Mouse (Mus musculus) large intestine, adult 2 months (tissue): ENCODE measurements at regions not wholly inside any gene's neighbourhood (a gene's known extent, or its start where the extent isn't known, plus 50 kb on each side); places are given as distances from the start of the nearest gene placed in this dataset.

ENCODE experiments used
- DNase-seq: peaks from one replicate; pipeline ENCODE4 v3.0.0-alpha.2; 2012; ENCODE audit warnings: low read depth, low spot score
- WGBS: fragments of 180-500 bp; shearing (Covaris S2); methylation state at CpG from one replicate; pipeline ENCODE4 v1.1.7; 2018; 5-methylcytosine and 5-hydroxymethylcytosine counted together

DNA sequence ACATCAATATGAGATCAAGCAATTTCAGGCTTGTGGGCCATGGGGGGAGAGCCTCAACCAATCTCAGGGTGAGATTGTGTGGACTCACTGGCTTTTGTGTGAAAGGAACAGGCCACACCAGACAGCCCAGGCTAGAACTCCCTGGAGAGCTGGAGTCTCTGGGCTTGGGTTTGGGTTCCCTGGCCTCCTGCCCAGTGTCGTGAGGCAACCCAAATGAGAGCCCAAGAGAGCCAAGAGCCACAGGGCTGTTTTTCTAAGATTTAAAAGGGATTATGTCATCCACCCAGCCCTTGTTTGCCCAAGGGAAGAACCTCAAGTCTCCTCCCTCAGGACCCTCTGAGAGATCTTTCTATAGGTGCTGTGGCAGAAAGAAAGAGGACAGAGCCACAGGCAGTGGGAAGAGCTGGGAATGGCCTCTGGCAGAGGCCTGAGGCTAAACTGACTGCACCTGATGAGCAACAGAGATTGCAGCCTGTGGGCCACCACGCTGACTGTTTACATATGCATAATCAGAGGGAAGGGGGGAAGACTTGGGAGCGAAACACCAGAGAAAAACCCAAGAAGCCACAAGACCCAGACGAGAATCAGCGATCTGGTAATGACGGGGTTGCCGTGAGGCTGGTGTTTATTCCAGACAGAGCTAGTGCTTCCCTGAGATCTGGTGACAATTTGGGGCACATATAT, 92.1 kb downstream of the Bcl2l11 start:
- 70% methylated on average over 7 of the region's 7 CpGs for WGBS
- DNase-seq: no peak

DNA sequence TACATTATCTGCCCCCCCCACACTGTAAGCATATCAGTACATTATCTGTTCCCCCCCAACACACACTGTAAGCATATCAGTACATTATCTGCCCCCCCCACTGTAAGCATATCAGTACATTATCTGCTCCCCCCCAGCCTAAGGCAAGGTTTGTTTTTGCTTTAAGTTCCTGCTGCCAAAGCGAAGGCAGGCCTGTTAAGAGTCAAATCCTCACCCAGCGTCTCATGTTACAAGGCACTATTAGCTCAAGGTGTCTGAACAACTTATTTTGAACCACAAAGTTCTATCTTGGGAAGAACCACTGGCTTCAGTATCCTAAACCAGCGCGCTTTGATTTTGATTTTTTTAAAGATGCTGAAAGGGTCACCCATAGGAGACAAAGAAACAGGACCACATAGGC, 93.1 kb downstream of the Bcl2l11 start:
- DNase-seq: no peak
- WGBS: 92% methylated on average over 4 of the region's 4 CpGs

DNA sequence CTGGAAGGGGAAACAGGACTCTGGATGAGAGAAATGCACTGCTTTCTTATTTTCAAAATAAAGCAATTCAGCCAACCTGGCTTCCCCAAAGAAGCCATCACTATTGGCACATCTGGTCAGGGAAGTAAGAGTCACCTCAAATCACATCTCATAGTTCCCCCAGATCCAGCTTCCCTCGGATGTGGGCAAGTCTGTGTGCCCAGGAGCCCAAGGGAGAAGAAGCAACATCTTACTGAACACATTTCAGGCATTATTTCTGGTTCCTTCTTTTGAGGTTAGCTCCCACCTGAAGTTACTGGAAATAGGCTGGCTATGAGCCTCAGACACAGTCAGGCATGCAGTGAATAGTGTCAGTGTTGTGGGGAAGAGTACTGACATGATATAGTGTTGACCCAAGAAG, 95.2 kb downstream of the Bcl2l11 start:
- no peak for DNase-seq
- WGBS: 74% methylated on average over 1 of the region's 1 CpGs

DNA sequence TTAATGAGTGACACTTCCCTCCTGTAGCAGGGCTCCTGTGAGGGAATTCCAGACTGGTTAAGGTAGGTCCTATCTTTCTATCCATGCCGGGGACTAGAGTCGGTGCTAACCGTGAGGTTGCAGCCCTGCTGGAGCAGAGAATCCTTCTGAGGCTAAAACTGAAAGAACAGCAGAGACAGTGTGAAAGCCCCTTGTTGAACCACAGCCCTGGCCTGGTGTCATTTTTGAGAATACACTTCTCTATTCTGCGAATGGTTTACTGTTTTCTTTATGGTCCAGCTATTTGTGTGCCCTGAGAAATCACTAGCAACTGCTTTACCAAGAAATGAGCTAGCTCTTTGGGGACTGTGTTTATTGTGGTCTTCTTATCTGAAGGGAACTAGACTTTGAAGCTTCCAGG, 95.8 kb downstream of the Bcl2l11 start:
- no peak for DNase-seq
- WGBS: 76% methylated on average over 4 of the region's 4 CpGs

DNA sequence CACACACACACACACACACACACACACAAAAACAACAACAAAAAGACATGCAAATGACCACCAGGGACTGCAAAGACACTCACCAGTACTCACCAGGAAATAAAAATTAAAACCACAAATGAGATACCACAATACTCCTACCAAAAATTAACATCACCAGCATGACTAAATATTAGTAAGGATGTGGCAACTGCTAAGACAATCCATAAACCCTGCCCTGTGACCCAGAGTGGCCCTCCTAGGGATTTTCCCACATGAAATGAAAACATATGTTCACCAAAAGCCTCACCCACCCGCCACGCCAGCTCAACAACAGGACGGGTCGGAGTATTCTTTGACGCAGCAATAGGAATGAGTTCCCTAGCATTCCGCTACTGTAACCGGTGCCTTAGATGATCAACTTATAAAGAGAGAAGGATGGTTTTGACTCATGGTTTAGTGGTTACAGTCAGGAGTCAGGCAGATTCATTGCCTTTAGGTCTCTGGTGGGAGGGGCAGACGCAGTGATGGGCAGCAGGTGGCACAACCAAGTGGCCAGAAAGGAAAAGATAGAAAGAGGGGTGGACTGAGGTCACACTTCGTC, 100.7 kb downstream of the Bcl2l11 start:
- DNase-seq: no peak
- WGBS: 95% methylated on average over 9 of the region's 9 CpGs

DNA sequence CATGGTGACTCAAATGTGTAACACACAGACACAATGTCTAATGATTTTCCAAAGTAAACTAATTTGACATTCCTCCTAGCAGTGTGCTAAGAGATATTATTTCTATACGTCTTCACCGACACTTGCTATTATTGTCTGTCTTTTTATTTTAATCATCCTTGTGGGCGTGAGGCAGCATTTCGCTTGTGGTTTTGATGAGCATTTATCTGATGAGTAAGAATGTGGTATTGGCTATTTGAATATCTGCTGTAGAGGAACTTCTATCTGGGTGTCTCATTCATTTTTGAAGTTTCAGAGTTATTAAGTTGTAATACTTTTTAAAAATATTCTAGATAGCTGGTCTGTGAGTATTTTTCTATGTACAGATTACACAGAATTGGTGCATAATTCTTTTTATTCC, 103.9 kb downstream of the Bcl2l11 start:
- 90% methylated on average over 4 of the region's 4 CpGs for WGBS
- DNase-seq: no peak

DNA sequence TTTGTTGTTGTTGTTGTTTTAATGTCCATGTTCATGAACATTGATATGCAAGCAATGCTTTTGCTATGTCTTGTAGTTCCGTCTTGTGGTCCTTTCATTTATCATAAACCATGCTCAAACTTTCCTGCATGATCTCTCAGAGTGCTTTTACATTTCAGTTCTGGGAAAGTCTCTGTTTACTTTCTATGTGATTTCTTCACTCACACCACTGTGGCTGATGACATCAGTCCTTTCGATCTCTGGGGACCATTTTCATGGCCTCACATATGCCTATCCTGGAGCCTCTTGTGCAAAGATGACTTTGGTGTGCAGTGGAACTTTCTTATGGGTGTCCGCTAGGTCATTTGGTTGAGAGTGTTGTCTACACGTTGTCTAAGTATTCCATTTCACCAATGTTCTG, 105.1 kb downstream of the Bcl2l11 start:
- DNase-seq: no peak
- WGBS: 85% methylated on average over 4 of the region's 4 CpGs

DNA sequence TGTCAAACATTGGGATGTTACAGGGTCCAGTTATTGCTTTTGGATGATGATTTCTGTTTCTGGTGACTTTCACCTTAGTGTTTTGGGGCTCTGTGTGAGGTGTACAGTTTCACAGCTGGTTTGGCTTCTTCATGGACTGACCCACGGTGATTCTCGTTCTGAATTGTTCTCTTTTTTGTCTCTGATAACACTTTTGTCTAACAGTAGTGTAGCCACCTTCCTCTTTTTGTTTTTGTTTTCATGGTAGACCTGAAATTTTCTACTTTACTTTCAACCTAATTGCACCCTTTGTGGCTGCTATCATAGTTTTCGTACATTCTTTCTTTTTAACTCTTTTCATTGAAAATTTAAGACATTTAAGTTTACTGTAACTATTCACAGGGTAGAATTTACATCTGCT, 105.5 kb downstream of the Bcl2l11 start:
- DNase-seq: no peak
- WGBS: 92% methylated on average over 3 of the region's 3 CpGs

DNA sequence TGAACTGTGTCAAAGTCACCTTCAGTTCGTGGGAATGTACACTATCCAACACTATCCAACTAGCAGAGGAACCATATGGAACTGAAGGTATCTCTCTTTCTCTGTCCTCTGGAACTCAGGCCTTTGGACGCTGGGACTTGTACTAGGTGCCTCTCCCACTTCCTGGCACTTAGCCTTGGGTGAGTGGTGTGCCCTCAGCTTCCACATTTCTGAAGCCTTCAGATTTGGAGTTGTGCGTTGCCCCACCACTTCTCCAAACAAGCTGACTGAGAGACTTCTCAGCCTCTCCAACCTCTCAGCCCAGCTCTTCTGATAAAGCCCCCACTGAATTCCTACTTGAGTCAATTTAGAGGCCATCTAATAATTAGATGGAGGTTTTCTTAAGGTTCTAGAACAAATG, 106.2 kb downstream of the Bcl2l11 start:
- WGBS: 75% methylated on average over 3 of the region's 3 CpGs
- no peak for DNase-seq

DNA sequence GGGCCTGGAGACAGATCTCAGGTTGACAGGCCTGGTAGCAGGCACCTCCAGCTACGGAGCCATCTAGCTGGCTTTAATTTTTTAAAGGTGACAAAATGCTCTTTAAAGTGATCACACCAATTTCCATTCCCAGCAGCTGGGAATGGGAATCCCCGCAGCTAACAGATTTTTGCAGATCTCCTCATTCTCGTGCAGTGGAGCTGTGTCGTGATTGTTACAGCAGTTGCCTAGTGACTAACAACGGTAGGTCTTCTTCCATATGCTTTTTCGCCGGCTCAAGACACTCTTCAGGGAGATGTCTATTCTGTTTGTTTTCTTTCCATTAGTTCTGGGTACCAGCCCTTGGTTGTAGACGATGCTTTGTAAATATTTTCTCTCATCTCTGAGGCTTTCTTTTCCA, 109.3 kb downstream of the Bcl2l11 start:
- DNase-seq: no peak
- WGBS: 86% methylated on average over 8 of the region's 8 CpGs

DNA sequence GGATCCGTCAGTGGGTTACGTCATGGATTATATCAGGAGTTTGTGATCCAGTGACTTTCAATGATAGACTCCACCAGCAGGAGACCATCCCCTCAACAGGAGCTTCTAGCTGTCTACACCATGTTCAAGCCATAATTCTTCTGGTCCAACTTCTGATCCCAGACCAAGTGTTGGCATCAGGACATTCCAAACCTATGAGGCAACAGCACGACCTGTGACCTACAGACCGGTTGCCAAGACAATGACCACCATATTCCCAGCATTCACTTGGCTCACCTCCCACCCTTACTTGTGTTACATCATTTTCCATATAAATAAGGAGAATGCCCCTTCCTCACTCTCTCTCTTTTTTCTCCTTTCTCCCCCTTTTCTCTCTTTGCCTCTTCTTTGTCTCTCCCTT, 113.6 kb downstream of the Bcl2l11 start:
- WGBS: 74% methylated on average over 4 of the region's 4 CpGs
- no peak for DNase-seq

DNA sequence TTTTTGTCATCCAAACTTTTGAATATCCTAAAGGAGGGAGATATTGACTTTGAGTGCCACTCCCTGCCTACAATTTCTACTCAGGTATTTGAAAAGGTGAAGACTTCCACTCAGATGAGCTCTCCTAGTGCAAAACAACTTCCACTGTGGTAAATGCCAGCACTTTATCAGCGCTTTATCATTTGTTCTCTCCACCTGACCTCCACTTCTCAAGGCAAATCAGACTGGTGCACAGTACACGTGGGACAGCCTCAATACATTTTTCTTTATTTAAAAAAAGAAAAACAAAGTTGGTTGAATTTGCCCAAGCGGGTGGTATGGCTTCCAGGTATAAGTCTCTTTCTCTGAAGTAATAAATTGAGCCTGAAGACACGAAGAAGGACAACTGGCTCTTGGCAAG, 114.2 kb downstream of the Bcl2l11 start:
- 41% methylated on average over 4 of the region's 4 CpGs for whole genome bisulfite sequencing

DNA sequence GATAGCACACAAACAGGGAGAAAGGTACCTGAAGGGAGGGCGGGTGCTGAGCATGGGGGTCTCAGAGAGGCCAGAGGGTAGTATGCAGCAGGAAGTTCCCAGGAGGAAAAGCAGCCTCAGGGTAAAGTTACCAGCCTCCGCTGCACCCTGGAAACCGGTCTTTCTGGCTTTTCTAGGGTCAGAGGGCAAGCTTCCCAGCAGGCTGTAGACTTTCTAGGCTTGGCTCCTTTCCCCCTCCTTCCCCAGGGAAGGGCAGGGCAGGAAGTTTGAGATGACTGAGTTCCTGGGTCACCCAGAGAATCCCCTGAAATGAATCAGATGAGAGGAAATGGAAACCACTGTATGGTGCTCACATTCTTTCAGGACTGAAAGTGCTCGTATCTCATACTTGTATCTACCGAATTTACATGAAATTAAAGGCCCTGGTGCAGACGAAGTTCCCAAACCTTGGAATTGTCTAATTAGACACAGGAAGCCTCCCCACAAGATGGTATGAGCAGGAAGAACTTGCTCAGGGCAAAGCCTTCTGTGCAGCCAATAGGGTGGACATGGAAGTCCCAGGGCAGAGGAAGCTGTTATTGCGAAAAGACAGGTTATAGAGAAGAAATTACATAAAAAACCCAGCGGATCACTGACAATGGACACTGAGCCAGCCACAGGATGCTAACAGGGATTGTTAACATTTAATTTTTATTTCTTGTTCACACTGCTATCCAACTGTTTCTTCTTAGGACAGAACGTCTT, 114.9 kb downstream of the Bcl2l11 start:
- 31% methylated on average over 9 of the region's 9 CpGs for WGBS
- DNase-seq: peak; percentile 97

More for the DNA sequence above, 114.2 kb downstream of the Bcl2l11 start:
- DNase-seq: no peak

DNA sequence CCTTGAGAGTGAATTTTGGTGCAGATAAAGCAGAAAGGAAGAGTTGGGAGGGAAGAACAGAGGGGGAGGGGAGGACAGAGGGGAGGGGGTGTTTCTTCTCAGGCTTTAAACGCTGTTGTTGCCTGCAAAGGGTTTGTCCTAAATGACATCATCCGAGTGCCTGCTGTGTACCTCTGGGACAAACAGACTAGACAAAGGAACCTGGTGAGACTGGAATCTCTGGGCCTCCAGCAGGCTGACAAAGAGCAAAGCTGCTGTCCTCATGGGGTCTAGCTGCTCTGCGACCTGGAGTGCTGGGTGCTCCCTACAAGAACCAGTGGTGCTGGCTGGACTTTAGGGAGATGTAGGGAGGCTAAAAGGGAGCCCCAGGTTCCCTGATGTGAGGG, 115.4 kb downstream of the Bcl2l11 start:
- WGBS: 30% methylated on average over 3 of the region's 3 CpGs

DNA sequence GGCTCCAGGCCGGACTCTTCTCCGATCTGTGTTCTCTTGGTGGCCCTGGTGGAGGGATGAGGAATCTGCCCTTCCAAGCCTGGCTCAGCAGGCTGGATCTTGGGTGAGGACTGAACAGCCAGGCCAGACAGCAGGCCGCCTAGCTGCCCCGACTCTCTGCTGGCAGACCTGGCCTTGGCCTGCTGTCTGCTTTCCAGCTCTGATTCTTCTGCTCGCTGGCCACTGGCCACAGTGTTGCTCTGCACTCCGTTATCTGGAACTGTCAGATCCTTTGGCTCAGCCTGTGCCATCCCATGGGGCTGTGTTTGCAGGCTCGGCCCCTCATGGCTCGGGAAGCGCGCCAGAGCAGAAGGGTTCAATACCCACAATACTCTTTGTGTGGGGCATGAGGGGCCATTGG, 119.7 kb downstream of the Bcl2l11 start:
- no peak for DNase-seq
- WGBS: 87% methylated on average over 10 of the region's 10 CpGs

More for the DNA sequence above, 115.4 kb downstream of the Bcl2l11 start:
- DNase-seq: no peak

DNA sequence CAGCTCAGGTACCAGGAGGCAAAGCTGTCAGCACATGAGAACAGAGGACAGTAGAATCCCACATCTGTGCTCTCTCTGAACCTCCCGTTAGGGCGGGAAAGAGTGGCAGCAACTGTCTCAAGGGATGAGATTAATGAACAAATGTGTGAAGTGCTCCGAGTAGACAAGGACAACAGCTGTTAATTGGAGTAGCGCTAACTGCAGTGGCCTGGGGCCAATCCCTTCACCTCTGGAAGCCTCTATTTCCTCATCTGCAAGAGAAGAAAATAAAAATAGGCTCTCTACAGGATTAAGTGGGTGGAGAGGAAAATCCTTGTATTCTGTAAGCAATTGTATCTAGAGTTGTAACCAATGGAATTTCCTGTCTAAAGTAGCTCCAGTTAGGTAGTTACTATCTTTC, 122.1 kb downstream of the Bcl2l11 start:
- WGBS: 48% methylated on average over 4 of the region's 4 CpGs
- DNase-seq: no peak

DNA sequence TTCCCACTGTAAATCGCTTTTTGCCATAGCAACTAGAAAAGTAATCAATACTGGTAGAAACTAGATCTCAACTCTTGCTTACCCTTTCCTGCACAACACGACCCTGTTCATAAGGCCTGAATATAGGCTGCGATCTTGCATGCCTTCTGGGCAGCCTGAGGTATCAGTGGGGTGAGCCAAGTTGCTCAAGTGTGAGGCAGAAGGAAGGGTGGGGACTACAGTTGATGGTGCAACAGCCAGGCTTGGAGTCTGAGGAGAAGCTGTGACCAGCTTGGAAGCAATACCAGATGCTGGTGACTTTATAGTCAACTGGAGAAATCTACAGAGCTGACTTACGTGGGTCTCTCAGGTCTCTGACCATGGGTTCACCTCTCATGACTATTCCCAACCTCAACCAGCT, 123.3 kb downstream of the Bcl2l11 start:
- 96% methylated on average over 4 of the region's 4 CpGs for WGBS

DNA sequence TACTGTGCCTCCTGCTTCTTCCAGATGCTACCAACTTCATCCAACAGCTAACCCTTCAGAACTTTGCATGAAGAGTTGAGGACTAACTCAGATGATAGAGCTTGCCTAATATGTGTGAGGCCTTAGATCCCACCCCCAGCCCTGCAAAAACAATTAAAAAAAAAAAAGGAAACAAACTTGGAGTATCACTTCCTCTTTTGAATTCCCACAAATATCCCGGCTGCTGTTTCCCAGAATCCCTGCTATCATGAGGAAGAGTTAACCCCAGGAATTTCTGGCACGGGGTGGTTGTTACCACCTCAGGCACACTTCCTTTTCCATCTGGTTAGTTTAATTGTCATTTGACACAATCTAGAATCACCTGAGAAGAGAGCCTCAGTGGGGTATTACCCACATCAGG, 123.8 kb downstream of the Bcl2l11 start:
- DNase-seq: no peak

More for the DNA sequence above, 123.3 kb downstream of the Bcl2l11 start:
- no peak for DNase-seq

DNA sequence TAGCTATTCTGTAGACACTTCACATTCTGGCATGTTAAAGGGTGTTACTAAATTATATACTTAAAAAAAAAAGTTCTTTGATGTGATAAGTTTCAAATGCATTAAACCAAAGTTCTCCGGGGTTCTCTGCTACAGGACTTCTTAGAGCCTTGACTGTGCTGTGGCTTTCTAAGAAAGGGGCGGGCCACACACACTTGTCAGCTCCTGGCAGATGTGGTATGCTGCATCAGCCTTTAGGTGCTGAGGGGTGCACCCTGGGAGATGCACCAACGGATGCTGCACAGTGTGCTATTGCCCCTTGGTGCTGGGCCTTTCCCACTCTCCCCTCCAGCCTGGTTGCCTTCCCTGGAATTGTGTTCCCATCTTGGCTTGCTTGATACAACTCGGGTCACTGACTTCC, 125.0 kb downstream of the Bcl2l11 start:
- no peak for DNase-seq
- 78% methylated on average over 4 of the region's 4 CpGs for WGBS

More for the DNA sequence above, 123.8 kb downstream of the Bcl2l11 start:
- WGBS: 74% methylated on average over 2 of the region's 2 CpGs

DNA sequence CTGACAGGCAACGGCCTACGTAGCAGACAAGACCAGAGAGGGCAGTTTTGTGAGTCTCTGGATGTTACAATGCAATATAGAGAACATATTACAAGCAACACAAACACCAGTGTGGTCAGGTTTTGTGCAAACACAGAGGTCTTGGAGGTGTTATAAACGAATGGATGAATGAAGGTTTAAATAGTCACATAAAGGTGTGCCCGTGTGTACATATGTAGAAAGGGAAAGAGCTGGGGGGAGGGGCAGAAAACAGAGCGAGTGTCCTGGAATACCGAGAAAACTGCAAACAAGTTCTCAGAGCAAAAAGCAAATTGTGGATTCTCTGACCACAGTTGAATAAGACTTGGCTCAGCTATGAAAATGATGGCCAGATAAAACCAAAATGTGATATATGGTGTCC, 130.8 kb downstream of the Bcl2l11 start:
- 29% methylated on average over 6 of the region's 6 CpGs for WGBS
- DNase-seq: peak; percentile 59

DNA sequence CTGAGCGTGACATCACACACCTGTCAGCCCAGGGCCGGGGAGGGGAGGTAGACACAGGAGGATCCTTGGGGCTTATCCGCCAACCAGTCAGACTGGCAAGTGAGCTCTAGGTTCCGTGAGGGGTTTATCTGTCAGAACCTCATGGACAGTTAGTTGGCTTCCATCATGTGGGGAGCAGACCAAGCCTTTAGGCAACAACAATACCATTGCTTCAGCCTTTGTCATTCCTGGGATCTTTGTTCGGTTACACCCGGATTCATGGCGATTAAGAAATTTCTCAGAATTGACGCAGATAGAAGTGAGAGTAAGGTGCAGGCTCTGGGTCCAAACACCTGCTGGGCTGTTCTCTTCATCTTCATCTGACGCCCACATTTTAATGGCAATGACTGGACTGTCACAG, 131.4 kb downstream of the Bcl2l11 start:
- no peak for DNase-seq
- WGBS: 42% methylated on average over 9 of the region's 9 CpGs
